In genomic region chr3:97990576-97990975, GRCm38 (mm10) we compare ENCODE assay signal across 12 mouse cellular contexts.
"Had no signal": no experiment of that assay in that cellular context is flagged by ENCODE, and none has a peak within 500 bp of the region (broad histone marks: within the 10 kb centered on the region; RNA-seq: fewer than 3 reads in every experiment).

No protein-coding gene starts in this region.

- DNase-seq: kidney, postnatal 14 days; thymus, postnatal 4 days had no signal

- ATAC-seq: intestine, embryonic 15.5 days; midbrain, embryonic 15.5 days had no signal

- H3K4me3 ChIP-seq: intestine, embryonic 15.5 days; limb, embryonic 13.5 days; liver, embryonic 15.5 days; lung, embryonic 15.5 days; megakaryocyte, embryonic 14.5 days; midbrain, embryonic 15.5 days; neural tube, embryonic 12.5 days had no signal

- H3K4me2 ChIP-seq: intestine, embryonic 15.5 days; limb, embryonic 13.5 days; liver, embryonic 11.5 days; liver, embryonic 15.5 days; lung, embryonic 15.5 days; midbrain, embryonic 11.5 days; midbrain, embryonic 15.5 days; neural tube, embryonic 12.5 days had no signal

- H3K36me3 ChIP-seq: intestine, embryonic 15.5 days; limb, embryonic 13.5 days; liver, embryonic 15.5 days; lung, embryonic 15.5 days; midbrain, embryonic 15.5 days; neural tube, embryonic 12.5 days had no signal

- H3K9ac ChIP-seq: intestine, embryonic 15.5 days; limb, embryonic 13.5 days; liver, embryonic 15.5 days; lung, embryonic 15.5 days; midbrain, embryonic 15.5 days; neural tube, embryonic 12.5 days had no signal

- H3K27me3 ChIP-seq: intestine, embryonic 15.5 days; limb, embryonic 13.5 days; liver, embryonic 15.5 days; lung, embryonic 15.5 days; midbrain, embryonic 15.5 days; neural tube, embryonic 12.5 days had no signal

- H3K9me3 ChIP-seq: intestine, embryonic 15.5 days; limb, embryonic 13.5 days; liver, embryonic 15.5 days; lung, embryonic 15.5 days; megakaryocyte, embryonic 14.5 days; midbrain, embryonic 15.5 days; neural tube, embryonic 12.5 days had no signal

- H3K27ac ChIP-seq: intestine, embryonic 15.5 days; limb, embryonic 13.5 days; liver, embryonic 15.5 days; lung, embryonic 15.5 days; midbrain, embryonic 15.5 days; neural tube, embryonic 12.5 days; stomach, postnatal 0 days had no signal

- H3K4me1 ChIP-seq: intestine, embryonic 15.5 days; limb, embryonic 13.5 days; midbrain, embryonic 15.5 days; neural tube, embryonic 12.5 days had no signal
